Mouse (Mus musculus) ES-E14 (cell line): ENCODE data around the gene Tmem256. TPM values are rescaled to one million over a fixed set of nuclear protein-coding genes. Genes with fewer than 3 reads are reported as not detected.
"Not testable (repeated sequence)": the region's sequence is repeated elsewhere in the genome, so short reads cannot be mapped to it uniquely, and the experiment has no call there.

Source experiments
- DNase-seq: peaks from one replicate; pipeline ENCODE4 v3.0.0-alpha.2; 2013; ENCODE audit warnings: low read depth, low spot score
- H3K27ac ChIP-seq: 2 replicates; pipeline ENCODE4 v1.5.1; 2012; ENCODE audit warnings: low read depth, mild to moderate bottlenecking, low read length, moderate library complexity, mixed read lengths; ENCODE audit not compliant: poor library complexity, insufficient read depth, severe bottlenecking
- H3K36me3 ChIP-seq: 2 replicates; pipeline ENCODE4 v1.6.1; 2012; ENCODE audit warnings: mild to moderate bottlenecking, low read length, moderate library complexity, mixed read lengths; ENCODE audit not compliant: control insufficient read depth, poor library complexity, insufficient read depth, severe bottlenecking
- H3K4me1 ChIP-seq, 2 experiments: fragments of 150-350 bp in 1 of 2; sonication (generic) in 1 of 2; 2 replicates each; pipeline ENCODE4 v1.6.1; 2012; ENCODE audit warnings: low read length in 2 of 2, mild to moderate bottlenecking in 1 of 2, mixed read lengths in 1 of 2; ENCODE audit not compliant: control insufficient read depth in 2 of 2, insufficient read depth in 2 of 2, poor library complexity in 1 of 2
- H3K4me3 ChIP-seq, 2 experiments: fragments of 150-350 bp in 1 of 2; sonication (generic) in 1 of 2; 2 replicates each; pipeline ENCODE4 v1.5.1; 2012; ENCODE audit warnings: low read length in 2 of 2, low read depth in 1 of 2, mild to moderate bottlenecking in 1 of 2, mixed read lengths in 1 of 2; ENCODE audit not compliant: insufficient read depth in 1 of 2, poor library complexity in 1 of 2, severe bottlenecking in 1 of 2
- H3K9ac ChIP-seq: 2 replicates; pipeline ENCODE4 v1.6.1; 2012; ENCODE audit warnings: low read depth, mild to moderate bottlenecking, low read length, mixed read lengths; ENCODE audit not compliant: poor library complexity, insufficient read depth, severe bottlenecking
- H3K9me3 ChIP-seq: fragments of 150-350 bp; sonication (generic); 2 replicates; pipeline ENCODE4 v1.6.1; 2012; ENCODE audit warnings: low read depth, mild to moderate bottlenecking, low read length; ENCODE audit not compliant: control insufficient read depth, insufficient read depth
- CHD2 ChIP-seq: IDR thresholded peaks from 2 replicates; pipeline ENCODE4 v1.6.1; 2014; ENCODE audit warnings: mild to moderate bottlenecking, low read depth, low read length, inconsistent platforms
- HCFC1 ChIP-seq: IDR thresholded peaks from 2 replicates; pipeline ENCODE4 v1.6.1; 2012; ENCODE audit warnings: low read length, inconsistent platforms, borderline replicate concordance; ENCODE audit not compliant: insufficient read depth
- MAFK ChIP-seq: IDR thresholded peaks from 2 replicates; pipeline ENCODE4 v1.6.1; 2014; ENCODE audit warnings: mild to moderate bottlenecking, low read depth, low read length, inconsistent platforms; ENCODE audit not compliant: insufficient read depth
- ZC3H11A ChIP-seq: IDR thresholded peaks from 2 replicates; pipeline ENCODE4 v1.6.1; 2012; ENCODE audit warnings: low read depth, mild to moderate bottlenecking, inconsistent platforms, low read length, borderline replicate concordance
- ZNF384 ChIP-seq: IDR thresholded peaks from 2 replicates; pipeline ENCODE4 v1.6.1; 2012; ENCODE audit warnings: low read depth, low read length, inconsistent platforms
- in situ Hi-C, 2 experiments: fragments of 600-800 bp; cut with MboI; formaldehyde crosslinking; loops; one replicate each; pipeline ENCODE4 v1.15.1; 2025; ENCODE audit warnings: low sequenced_read_pairs in 2 of 2, inconsistent platforms in 1 of 2; ENCODE audit not compliant: unreplicated experiment in 2 of 2
- total RNA-seq: library from RNA; depleted of rRNA; stranded (reverse); fragments of 300-350 nt; gene quantifications from 2 replicates; pipeline ENCODE4 v1.2.3, GENCODE M21; 2012

The Tmem256 gene
- total RNA-seq, 1 experiment = 90.7 TPM

DNA sequence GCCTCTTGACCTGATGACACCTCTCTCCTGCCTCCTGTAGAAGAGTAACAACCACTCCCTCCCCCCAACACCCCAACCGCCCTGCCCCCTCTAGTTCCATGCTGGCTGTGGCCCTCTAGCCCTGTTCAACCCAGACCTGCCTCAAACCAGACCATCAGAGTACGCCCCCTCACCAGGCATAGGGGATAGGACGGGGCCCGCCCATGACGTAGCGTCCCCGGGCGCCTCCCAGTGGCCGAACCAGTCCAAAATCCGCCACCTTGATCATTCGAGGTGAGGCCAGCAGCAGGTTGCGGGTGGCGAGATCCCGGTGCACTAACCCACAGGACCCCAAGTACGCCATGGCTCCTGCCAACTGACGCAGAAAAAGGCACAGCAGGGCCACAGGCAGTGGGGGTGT, 17.0 kb downstream of the Tmem256 start:
- H3K4me1 ChIP-seq = peaks cover 4 to 14% of the 10 kb centered on the region in 2 experiments; a peak in 2 of 4 replicates
- H3K9ac ChIP-seq = no peak overlapping the region
- in situ Hi-C loops = no loop called here
- no peak for DNase-seq
- H3K9me3 ChIP-seq = no peaks in the 10 kb centered on the region
- H3K27ac ChIP-seq = no peak overlapping the region
- TF ChIP-seq MAFK = no peak
- H3K4me3 ChIP-seq = peak overlapping the region; percentile 52 to 58
- peaks cover 15% of the 10 kb centered on the region; the same call in 1 of the 2 replicates for H3K36me3 ChIP-seq

DNA sequence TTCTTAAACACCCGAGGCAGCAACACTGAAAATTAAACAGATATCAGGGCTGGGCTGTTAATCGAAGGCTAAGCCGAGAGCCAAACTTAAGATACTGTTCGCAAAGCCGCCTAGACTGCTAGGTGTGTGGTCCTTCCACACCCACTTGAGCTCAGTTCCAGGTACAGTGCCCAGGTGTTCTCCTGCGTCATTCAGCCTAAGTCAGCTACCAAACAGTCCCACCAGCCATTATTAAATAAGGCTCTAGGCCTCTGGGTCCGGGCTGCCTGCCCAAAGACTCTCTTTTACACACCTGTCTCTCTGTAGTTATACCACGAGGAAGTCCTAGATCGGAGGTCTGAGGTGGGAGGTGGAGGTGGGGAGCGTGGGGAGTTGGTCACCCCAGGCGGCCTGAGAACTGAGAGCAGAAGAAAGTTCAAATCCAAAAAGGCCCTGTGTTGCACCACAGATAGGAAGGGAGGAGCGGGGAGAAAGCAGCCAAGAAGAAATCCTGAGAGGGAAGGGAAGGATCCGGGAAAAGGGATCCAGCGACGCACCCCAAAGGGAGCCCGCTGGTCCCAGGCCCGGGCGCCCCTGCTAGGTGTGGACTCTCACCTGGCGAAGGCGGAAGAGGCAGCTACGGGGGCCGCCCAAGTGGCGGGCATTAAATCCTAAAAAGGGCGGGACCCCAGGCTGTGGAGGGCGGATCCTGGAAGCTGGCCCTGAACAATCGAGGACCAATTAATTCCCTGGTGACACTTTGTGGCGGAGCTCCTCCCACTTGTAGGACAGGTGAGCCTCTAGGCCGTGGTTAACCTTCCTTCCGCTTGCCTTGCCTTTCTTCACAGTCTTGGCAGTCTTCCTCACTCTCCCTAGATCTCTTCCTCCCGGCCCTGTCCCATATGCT, 20.0 kb downstream of the Tmem256 start, which contains the start of gene Tnk1:
TSS of gene Tnk1 (minus strand) at position 618 of the 886 bp plus-strand sequence.
- Histone ChIP-seq H3K9ac (peak within 1 kb of the TSS; percentile 67), H3K9me3 (no peaks in the 10 kb centered on the region), H3K4me1 (peaks cover 4 to 14% of the 10 kb centered on the region in 2 experiments; a peak in 2 of 4 replicates), H3K36me3 (peaks cover 4% of the 10 kb centered on the region; the same call in 1 of the 2 replicates), H3K4me3 (peak within 1 kb of the TSS; percentile 53 to 65), H3K27ac (no peak within 1 kb of the TSS)
- no peak for TF ChIP-seq ZC3H11A
- no peak for TF ChIP-seq HCFC1
- no peak for TF ChIP-seq ZNF384
- no peak for TF ChIP-seq CHD2
- TF ChIP-seq MAFK = no peak
- in situ Hi-C loops = no loop called here
- no peak for DNase-seq

DNA sequence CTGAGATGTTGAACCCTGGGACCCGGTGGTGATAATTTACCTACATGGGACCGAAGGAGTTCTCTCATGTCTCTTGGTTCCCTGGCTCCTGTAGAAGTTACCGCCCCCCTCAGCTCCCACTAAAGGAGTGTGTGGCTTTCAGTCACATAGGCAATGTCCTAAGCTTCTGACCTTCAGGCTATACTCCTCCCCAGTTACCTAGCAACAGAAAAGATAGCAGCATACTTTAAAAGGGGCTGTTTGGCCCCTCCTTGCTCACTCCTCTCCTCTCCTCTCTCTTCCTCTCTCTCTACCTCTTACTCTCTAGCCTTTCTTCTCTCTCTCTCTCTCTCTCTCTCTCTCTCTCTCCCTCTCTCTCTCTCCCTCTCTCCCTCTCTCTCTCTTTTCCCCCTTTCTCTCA, 25.4 kb downstream of the Tmem256 start:
- H3K9ac ChIP-seq, H3K27ac ChIP-seq, DNase-seq, H3K4me3 ChIP-seq, H3K9me3 ChIP-seq, H3K4me1 ChIP-seq, H3K36me3 ChIP-seq, in situ Hi-C loops: not testable (repeated sequence)

- H3K9ac ChIP-seq = no peak overlapping the region
- H3K9me3 ChIP-seq = no peaks in the 10 kb centered on the region
- TF ChIP-seq ZC3H11A = no peak
- no peak for TF ChIP-seq MAFK
- no peak for TF ChIP-seq CHD2
- TF ChIP-seq ZNF384 = no peak
- no peak for TF ChIP-seq HCFC1
- no peak overlapping the region for H3K4me3 ChIP-seq
- DNase-seq = no peak
- H3K27ac ChIP-seq = no peak overlapping the region
- no peaks in the 10 kb centered on the region for H3K36me3 ChIP-seq
- in situ Hi-C loops = no loop called here
- peaks cover 2 to 5% of the 10 kb centered on the region in 2 experiments; a peak in 2 of 4 replicates for H3K4me1 ChIP-seq
Observed at GRCm38 (mm10) chr11:69864138-69864860, 26.0 kb downstream of the Tmem256 start.
